Mouse (Mus musculus): ENCODE measurements around the gene Lamc3.

The Lamc3 gene

DNA sequence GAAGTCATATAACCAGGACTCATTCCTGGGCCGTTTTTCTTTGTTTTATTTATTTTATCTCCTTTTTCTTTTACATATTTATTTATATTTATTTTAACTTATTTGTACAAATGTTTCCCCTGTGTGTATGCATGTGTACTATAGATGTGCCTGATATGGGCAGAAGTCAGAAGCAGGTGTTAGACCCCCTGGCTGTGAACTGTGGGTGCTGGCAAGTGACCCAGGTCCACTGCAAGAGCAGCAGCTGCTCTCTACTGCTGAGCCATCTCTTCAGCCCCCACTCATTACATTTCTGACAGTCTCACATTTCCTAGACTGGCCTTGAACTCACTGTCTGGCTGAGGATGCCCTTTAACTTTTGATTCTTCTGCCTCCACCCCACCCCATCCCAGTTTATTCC is 51.2 kb downstream of the Lamc3 start:
- DNase-seq (ENCODE audit: low spot score), result no peak

- DNase-seq (ENCODE audit: low spot score), result no peak
These were observed 55.9 kb downstream of the Lamc3 start for GRCm38 (mm10) chr2:31943011-31943410.

DNA sequence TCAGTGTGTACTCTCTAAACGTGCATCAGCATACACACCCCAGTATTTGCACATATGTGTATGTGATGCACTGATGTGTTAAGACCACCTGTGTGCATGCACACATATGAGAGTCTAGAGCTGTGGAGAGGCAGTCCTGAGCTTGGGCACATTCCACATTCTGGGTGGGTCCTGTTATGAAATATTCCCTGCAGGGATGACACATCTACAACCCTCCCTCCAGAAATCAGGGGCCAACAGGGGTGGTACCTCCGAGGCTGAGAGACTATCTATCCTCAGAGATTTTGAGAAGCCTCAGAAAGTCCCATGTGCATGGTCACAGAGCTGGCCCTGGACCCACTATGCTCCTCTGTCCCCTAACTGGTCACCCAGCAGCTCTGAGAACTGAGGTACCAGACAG is 58.5 kb downstream of the Lamc3 start:
- DNase-seq (ENCODE audit: low spot score), result no peak

- peak; percentile 35 for DNase-seq (ENCODE audit: low spot score)
These were observed 61.3 kb downstream of the Lamc3 start for GRCm38 (mm10) chr2:31948392-31948791.

- no peak for DNase-seq (ENCODE audit: low spot score)
These were observed 61.7 kb downstream of the Lamc3 start for GRCm38 (mm10) chr2:31948801-31949200.

- DNase-seq (ENCODE audit: low spot score), result peak; percentile 64
These were observed 63.2 kb downstream of the Lamc3 start, which contains the start of gene Aif1l for GRCm38 (mm10) chr2:31950058-31950871. TSS of gene Aif1l (plus strand) at chr2:31950139.

DNA sequence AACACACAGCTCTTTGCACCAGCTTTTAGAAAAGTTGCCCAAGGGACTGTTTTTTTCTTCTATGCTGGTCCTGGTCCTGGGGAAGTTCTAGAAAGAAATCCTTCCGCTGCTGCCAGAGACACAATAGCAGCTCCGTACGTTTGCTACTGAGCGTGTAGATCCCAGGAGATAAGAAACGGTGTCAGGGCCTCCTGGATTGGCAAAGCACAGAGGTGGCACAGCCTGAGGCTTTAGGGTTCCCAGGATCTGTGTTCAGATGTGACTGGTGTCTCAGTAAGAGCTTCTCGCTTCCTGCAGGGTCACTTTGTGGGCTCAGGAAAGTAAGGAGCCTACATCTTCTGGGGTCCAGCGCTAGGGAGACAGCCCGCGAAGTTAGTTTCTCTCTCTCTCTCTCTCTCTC is 63.9 kb downstream of the Lamc3 start:
- DNase-seq (ENCODE audit: low spot score), result no peak

GRCm38 (mm10) chr2:31952236-31952635 is 65.1 kb downstream of the Lamc3 start:
- no peak for DNase-seq (ENCODE audit: low spot score)

DNA sequence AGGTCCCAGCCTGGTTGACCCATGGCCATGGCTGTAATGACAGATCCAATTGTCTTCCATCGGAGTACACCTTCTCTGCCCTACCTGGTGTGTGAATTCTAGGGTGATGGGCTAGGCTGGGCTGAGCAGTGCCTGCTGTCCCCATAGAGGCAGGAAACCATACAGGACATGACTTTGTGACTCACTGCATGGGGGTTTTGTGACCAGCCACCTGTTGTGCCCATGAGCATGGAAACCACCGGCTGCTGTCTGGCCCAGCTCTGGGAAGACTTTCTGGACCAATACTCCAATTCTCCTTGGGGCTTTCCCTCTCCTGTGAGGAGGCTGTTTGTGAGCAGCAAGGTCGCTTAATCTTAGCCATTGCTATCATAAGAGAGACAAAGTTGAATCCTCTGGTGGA is 65.6 kb downstream of the Lamc3 start:
- no peak for DNase-seq (ENCODE audit: low spot score)

DNA sequence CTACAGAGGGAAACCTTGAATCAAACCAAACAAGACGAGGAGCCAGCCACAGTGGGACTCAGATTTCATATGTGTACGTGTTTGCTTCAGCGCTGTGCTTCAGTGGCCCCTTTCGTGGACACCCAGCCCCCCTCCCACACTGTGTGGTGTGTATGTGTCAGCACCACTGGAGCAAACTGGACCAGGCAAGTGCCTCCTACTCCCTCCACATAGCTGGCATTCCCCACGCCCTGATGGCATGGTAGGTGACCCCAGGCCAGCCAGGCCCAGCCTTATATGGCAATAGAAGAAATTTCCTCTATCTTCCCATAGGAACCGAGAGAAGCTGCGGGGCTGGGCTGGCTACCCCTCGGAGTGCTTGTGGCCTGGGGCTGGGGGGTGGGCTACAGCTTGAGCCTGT is 66.6 kb downstream of the Lamc3 start:
- DNase-seq (ENCODE audit: low spot score), result no peak

- DNase-seq (ENCODE audit: low spot score), result no peak
These were observed 67.7 kb downstream of the Lamc3 start for GRCm38 (mm10) chr2:31954779-31955181.

DNA sequence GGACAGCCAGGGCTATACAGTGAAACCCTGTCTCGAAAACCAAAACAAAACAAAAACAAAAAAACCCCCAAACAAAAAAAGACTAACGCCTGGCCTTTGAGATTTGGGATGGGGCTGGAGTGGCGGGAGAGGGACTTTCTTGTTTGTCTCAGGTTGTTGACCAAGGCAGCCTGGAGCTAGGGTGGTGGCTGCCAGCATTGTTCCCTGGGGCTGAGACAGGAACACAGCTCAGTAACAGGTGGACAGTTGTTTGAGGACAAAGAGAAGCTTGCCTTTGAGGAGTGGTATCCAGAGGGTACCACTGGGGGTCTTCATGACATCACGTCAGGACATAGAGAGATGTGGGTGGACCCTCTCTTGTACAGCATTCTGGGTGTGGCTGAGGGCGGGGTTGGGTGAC is 68.6 kb downstream of the Lamc3 start:
- no peak for DNase-seq (ENCODE audit: low spot score)

- no peak for DNase-seq (ENCODE audit: low spot score)
These were observed 70.1 kb downstream of the Lamc3 start for GRCm38 (mm10) chr2:31957211-31957610.

DNA sequence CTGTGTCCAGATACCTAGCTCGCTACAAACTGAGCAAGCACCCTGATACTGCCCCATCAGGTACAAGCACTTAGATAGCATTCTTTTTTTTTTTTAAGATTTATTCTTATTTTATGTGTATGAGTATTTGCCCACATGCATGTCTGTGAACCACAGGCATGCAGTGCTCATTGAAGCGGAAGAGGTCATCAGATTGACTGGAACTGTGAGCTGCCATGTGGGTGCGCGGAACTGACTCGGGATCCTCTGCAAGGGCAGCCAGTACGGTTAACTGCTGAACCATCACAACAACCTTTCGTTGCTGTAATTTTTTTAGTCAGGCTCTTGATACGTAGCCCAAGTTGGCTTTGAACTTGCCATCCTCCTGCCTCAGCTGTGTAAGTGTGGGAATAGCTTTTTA is 73.9 kb downstream of the Lamc3 start:
- DNase-seq (ENCODE audit: low spot score), result no peak

DNA sequence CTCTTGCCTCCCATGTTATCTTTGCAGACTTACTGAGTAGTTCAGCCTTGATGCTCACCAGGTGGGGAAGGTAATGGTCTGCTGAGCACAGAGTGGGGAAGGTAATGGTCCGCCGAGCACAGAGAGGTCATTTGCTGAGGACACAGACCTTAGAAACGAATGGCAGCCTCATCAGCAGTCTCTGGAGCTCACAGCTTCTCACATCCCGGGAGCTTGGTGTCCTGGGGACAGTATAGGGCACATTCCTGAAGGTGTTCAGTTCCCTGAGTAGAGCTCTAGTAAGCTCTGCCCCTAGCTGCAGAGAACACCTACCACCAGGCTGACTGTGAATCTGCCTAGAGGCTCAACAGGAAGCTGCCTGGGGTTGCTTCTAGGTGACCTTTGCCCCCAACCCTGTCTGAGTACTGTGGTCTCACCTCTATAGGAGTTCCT is 74.7 kb downstream of the Lamc3 start:
- no peak for DNase-seq (ENCODE audit: low spot score)

DNA sequence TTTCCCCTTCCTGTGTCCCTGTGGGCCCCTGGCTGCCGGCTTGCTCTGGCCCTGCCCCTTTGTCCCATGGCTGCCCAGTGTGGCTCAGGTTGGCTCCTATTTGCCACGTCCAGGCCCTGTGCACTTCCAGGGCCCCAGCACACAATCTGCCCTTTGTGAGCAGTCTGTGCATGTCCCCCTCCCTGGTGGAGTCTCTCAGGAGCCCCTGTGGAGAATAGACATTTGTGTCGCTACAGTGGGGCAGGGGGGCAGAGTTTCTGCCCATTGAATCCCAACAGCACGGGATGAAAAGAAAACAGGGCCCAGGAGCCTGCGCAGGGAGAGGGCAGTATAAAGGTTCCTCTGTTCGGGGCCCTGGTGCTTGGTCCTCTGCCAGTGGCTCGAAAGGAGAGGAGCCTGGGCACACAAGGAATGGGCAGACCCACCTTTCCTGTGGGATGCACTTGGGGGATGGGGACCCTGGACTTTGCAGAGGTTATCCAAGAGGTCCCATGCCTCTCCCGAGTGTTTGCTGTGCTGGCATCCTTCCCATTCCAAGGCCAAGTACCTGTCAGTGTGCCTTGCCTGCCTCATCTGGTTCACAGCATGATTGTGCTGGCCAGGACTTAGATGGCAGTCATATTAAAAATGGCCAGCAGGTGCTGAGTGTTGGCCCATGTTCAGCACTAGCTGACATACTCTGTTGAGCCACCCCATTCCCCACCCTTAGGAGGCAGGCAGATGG is 75.6 kb downstream of the Lamc3 start:
- no peak for DNase-seq (ENCODE audit: low spot score)

- DNase-seq (ENCODE audit: low spot score), result no peak
These were observed 76.4 kb downstream of the Lamc3 start for GRCm38 (mm10) chr2:31963491-31963890.

DNA sequence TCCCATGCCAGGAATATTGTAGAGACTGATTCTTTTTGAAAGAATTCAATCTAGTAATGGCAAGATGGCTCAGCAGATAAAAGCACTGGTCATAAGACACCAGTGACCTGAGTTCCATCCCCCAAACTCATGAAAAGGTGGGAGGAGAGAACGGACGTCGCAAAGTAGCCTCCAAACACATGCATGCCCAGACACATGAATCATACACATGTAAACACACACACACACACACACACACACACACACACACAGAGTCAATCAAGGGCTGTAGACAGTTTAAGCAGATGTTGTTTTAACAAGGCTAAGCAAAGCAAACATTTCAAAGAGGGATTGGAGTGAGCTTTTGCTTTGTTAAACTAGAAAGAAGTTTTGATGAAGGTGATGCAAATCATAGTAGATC is 77.1 kb downstream of the Lamc3 start:
- peak; percentile 27 for DNase-seq (ENCODE audit: low spot score)

DNA sequence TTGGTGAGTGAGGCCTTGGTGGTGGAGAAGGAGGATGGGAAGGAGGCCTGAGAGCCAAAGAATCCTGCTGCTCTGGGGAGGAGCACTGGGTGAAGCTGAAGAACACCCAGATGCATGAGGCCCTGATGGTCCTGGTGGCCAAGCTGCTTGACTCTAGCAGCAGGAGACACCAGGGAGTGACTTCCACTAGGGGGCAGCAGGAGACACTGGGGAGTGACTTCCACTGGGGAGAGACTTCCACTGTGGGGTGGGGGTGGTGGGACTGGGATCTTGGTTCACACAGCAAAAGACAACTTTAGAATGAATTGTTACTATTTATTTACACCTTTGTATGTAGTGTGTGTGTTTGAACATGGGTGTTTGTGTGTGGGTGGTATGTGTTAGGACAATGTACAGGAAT is 78.0 kb downstream of the Lamc3 start:
- DNase-seq (ENCODE audit: low spot score), result no peak

- no peak for DNase-seq (ENCODE audit: low spot score)
These were observed 79.7 kb downstream of the Lamc3 start for GRCm38 (mm10) chr2:31966801-31967200.

GRCm38 (mm10) chr2:31972589-31972988 is 85.5 kb downstream of the Lamc3 start:
- DNase-seq (ENCODE audit: low spot score), result no peak

DNA sequence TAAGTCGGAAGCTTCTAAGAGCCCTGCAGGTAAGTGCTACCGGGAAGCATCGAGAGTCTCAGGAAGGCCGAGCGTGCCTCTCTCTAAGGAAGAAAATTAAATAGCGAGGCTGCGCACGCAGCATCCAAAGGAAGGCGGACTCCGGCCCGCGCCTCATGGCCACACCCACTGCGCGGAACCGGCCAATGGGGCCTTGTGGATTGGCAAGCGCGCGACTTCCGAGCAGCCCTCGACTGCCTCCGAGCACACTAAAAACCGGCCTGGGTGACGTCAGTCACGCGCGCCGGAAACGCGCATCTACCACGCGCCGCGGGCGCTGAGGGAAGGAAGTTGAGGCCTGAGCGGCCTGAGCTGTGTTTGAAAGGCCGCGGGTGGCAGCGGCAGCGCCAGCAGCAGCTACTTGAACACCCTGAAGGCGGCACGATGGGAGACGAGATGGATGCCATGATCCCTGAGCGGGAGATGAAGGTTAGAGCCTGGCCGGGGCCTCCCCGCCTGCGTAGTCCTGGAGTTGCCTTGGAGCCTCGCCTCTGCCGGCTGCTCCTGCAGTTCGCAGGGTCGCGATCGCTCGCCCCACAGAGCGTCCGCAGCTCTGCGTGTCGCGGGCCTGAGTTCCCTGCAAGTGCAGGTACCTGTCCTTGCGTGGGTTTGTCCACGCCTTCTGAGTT is 87.2 kb downstream of the Lamc3 start, which contains the start of gene Nup214:
Gene Nup214, plus strand, starts transcription at position 296 of the 668 bp plus-strand sequence.
- peak; percentile 100 for DNase-seq (ENCODE audit: low spot score)
